Mouse (Mus musculus) layer of hippocampus, postnatal 10 days (tissue): ENCODE results near the gene P2rx5. TPM values are rescaled to one million over a fixed set of nuclear protein-coding genes. Genes with fewer than 3 reads are reported as not detected.

ENCODE experiments used
- total RNA-seq, 2 experiments: library from RNA; stranded (reverse); gene quantifications; 2 replicates each; pipeline ENCODE4 v1.2.3; 2021

Gene P2rx5
- total RNA-seq, 2 experiments from 2014 or later = 1.5 to 1.7 TPM

Other genes with a start within 250 kb of the P2rx5 start
- 1 to 10 TPM; 5.8 to 7.6 TPM for gene Atp2a3, start 199.3 kb upstream of the P2rx5 start, total RNA-seq
- under 1 TPM; 0.78 to 0.96 TPM for gene P2rx1, start 161.3 kb upstream of the P2rx5 start, total RNA-seq
- 10 to 100 TPM; 51.5 to 55.1 TPM for gene Camkk1, start 141.4 kb upstream of the P2rx5 start, total RNA-seq
- 1 to 10 TPM; 9.5 to 10.0 TPM for gene Ncbp3, start 112.6 kb upstream of the P2rx5 start, total RNA-seq
- gene Itgae, start 69.8 kb upstream of the P2rx5 start, total RNA-seq = under 1 TPM; 0.11 to 0.32 TPM
- gene Haspin, start 22.1 kb upstream of the P2rx5 start, total RNA-seq = 1 to 10 TPM; 1.2 to 1.7 TPM
- 10 to 100 TPM; 69.1 to 79.6 TPM for gene Emc6, start 16.6 kb downstream of the P2rx5 start, total RNA-seq
- gene Tax1bp3, start 16.7 kb downstream of the P2rx5 start, total RNA-seq = 10 to 100 TPM; 21.5 to 23.9 TPM
- 10 to 100 TPM; 18.3 to 18.6 TPM for gene Ctns, start 38.6 kb downstream of the P2rx5 start, total RNA-seq
- 1 to 10 TPM; 2.7 to 2.8 TPM for gene Shpk, start 39.0 kb downstream of the P2rx5 start, total RNA-seq
- gene Trpv1, start 73.9 kb downstream of the P2rx5 start, total RNA-seq = under 1 TPM; 0.09 to 0.25 TPM
- under 1 TPM; 0.32 to 0.42 TPM for gene Trpv3, start 107.0 kb downstream of the P2rx5 start, total RNA-seq
- 1 to 10 TPM; 2.5 to 3.7 TPM for gene Aspa, start 169.2 kb downstream of the P2rx5 start, total RNA-seq
- not detected for gene Gm49340, start 169.3 kb downstream of the P2rx5 start, total RNA-seq
- gene Spata22, start 169.3 kb downstream of the P2rx5 start, total RNA-seq = not detected
- not detected for gene Olfr20, start 190.4 kb downstream of the P2rx5 start, total RNA-seq
- not detected for gene Olfr376, start 210.8 kb downstream of the P2rx5 start, total RNA-seq
- gene Olfr1, start 239.2 kb downstream of the P2rx5 start, total RNA-seq = not detected